Mouse (Mus musculus): ENCODE measurements around the gene Spem1. TPM values are rescaled to one million over a fixed set of nuclear protein-coding genes. Genes with fewer than 3 reads are reported as not detected.

Spem1 gene
- total and polyA plus RNA-seq, 3 experiments, result not detected

DNA sequence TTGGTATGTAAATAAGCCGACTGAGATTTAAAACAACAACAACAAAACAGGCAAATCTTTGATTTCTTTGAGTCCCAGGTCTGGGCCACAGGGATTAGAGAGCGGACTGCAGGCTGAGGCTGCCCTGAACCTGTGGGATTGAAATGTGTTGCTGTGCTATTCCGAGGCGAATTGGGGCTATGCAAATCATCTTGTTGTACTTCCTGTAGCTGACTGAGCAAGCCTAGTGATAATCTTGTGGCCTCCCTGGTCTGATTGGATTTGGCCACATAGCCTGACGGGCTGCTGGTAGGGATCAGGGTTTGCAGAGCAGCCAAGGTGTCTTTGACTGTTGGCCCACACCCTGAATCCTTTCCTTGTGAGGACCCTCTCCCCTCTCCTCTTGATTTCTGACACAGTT lies 47.0 kb downstream of the Spem1 start (continued):
- TF ChIP-seq ELF1 (IDR thresholded peaks at IDR 0.05; ENCODE audit: low read depth, low read length) (peak; percentile 64; the same call in 1 of the 2 replicates), E2F4 (IDR thresholded peaks at IDR 0.05; ENCODE audit: insufficient replicate concordance, low read depth, low read length) (no peak), ZNF384 (IDR thresholded peaks at IDR 0.05; ENCODE audit: low read depth, low read length) (no peak), SIN3A (IDR thresholded peaks at IDR 0.05; ENCODE audit: low read length) (peak; percentile 45; the same call in 1 of the 2 replicates), CTCF (conservative IDR thresholded peaks at IDR 0.05 in 1 of 2, IDR thresholded peaks at IDR 0.05 in 1 of 2; ENCODE audit: low read depth in 2 of 2, low read length in 2 of 2) (no peak), MAFK (IDR thresholded peaks at IDR 0.05; ENCODE audit: insufficient replicate concordance, low read length) (0 out of 2 replicates have a peak, but pooled peaks have one; percentile 18), USF2 (conservative IDR thresholded peaks at IDR 0.05; ENCODE audit: low read depth, low read length) (no peak), ETS1 (conservative IDR thresholded peaks at IDR 0.05; ENCODE audit: low read depth, low read length) (peak; percentile 51; the same call in 1 of the 2 replicates), MYC (IDR thresholded peaks at IDR 0.05; ENCODE audit: low read depth, low read length) (no peak), EP300 (IDR thresholded peaks at IDR 0.05; ENCODE audit: low read length) (0 out of 2 replicates have a peak, but pooled peaks have one; percentile 36), SMC3 (IDR thresholded peaks at IDR 0.05; ENCODE audit: low read depth, low read length) (no peak), TBP (conservative IDR thresholded peaks at IDR 0.05; ENCODE audit: low read depth, low read length) (peak; percentile 86), HCFC1 (IDR thresholded peaks at IDR 0.05; ENCODE audit: low read depth, low read length) (peak; percentile 54), MEF2A (IDR thresholded peaks at IDR 0.05; ENCODE audit: borderline replicate concordance, low read depth, low read length) (peak; percentile 77), ZMIZ1 (IDR thresholded peaks at IDR 0.05; ENCODE audit: low read depth, low read length) (peak; percentile 50; the same call in 1 of the 2 replicates), RAD21 (IDR thresholded peaks at IDR 0.05; ENCODE audit: low read depth, low read length) (no peak), CHD2 (IDR thresholded peaks at IDR 0.05; ENCODE audit: low read length) (no peak), TCF12 (IDR thresholded peaks at IDR 0.05; ENCODE audit: low read depth, low read length) (peak; percentile 73), USF1 (IDR thresholded peaks at IDR 0.05; ENCODE audit: low read depth, low read length) (no peak), IRF4 (IDR thresholded peaks at IDR 0.05; ENCODE audit: low read depth, low read length) (no peak), ZC3H11A (IDR thresholded peaks at IDR 0.05; ENCODE audit: low read depth, low read length) (no peak)

Other genes starting within 250 kb of the Spem1 start
Only the 20 nearest of the 44 such genes appear.
- gene Polr2a, start 63.5 kb downstream of the Spem1 start, total RNA-seq (2012; rRNA removed), result 44.5 and 45.0 TPM in 2 replicates
- gene Polr2a, start 63.5 kb downstream of the Spem1 start, total RNA-seq (2014; rRNA removed), result 10.3 and 14.8 TPM in 2 replicates
- gene Polr2a, start 63.5 kb downstream of the Spem1 start, polyA plus RNA-seq (2012; ENCODE audit: insufficient read length, low read depth), result 137 and 162 TPM in 2 replicates
- not detected in 2 replicates for gene Slc35g3, start 60.2 kb downstream of the Spem1 start, total RNA-seq (2012; rRNA removed)
- not detected in 2 replicates for gene Slc35g3, start 60.2 kb downstream of the Spem1 start, total RNA-seq (2014; rRNA removed)
- gene Slc35g3, start 60.2 kb downstream of the Spem1 start, polyA plus RNA-seq (2012; ENCODE audit: insufficient read length, low read depth), result not detected in 2 replicates
- gene Zbtb4, start 56.3 kb downstream of the Spem1 start, total RNA-seq (2012; rRNA removed), result 3.4 TPM in 2 replicates
- gene Zbtb4, start 56.3 kb downstream of the Spem1 start, total RNA-seq (2014; rRNA removed), result 0.75 and 0.77 TPM in 2 replicates
- 2.3 and 3.0 TPM in 2 replicates for gene Zbtb4, start 56.3 kb downstream of the Spem1 start, polyA plus RNA-seq (2012; ENCODE audit: insufficient read length, low read depth)
- 2.1 and 2.2 TPM in 2 replicates for gene Chrnb1, start 26.2 kb downstream of the Spem1 start, total RNA-seq (2012; rRNA removed)
- 1.9 TPM in 2 replicates for gene Chrnb1, start 26.2 kb downstream of the Spem1 start, total RNA-seq (2014; rRNA removed)
- gene Chrnb1, start 26.2 kb downstream of the Spem1 start, polyA plus RNA-seq (2012; ENCODE audit: insufficient read length, low read depth), result 5.9 and 6.6 TPM in 2 replicates
- 0.92 and 0.93 TPM in 2 replicates for gene Fgf11, start 20.3 kb downstream of the Spem1 start, total RNA-seq (2012; rRNA removed)
- 1.6 and 1.8 TPM in 2 replicates for gene Fgf11, start 20.3 kb downstream of the Spem1 start, total RNA-seq (2014; rRNA removed)
- 3.7 and 3.9 TPM in 2 replicates for gene Fgf11, start 20.3 kb downstream of the Spem1 start, polyA plus RNA-seq (2012; ENCODE audit: insufficient read length, low read depth)
- gene Tmem102, start 16.6 kb downstream of the Spem1 start, total RNA-seq (2012; rRNA removed), result 0.08 TPM in 2 replicates
- gene Tmem102, start 16.6 kb downstream of the Spem1 start, total RNA-seq (2014; rRNA removed), result not detected in 2 replicates
- 0.16 TPM in 1 of 2 replicates, not detected in the other for gene Tmem102, start 16.6 kb downstream of the Spem1 start, polyA plus RNA-seq (2012; ENCODE audit: insufficient read length, low read depth)
- not detected in 2 replicates for gene Gm39566, start 6.9 kb downstream of the Spem1 start, total RNA-seq (2012; rRNA removed)
- not detected in 2 replicates for gene Gm39566, start 6.9 kb downstream of the Spem1 start, total RNA-seq (2014; rRNA removed)
- gene Gm39566, start 6.9 kb downstream of the Spem1 start, polyA plus RNA-seq (2012; ENCODE audit: insufficient read length, low read depth), result not detected in 2 replicates
- not detected in 2 replicates for gene Spem2, start 3.7 kb downstream of the Spem1 start, total RNA-seq (2012; rRNA removed)
- gene Spem2, start 3.7 kb downstream of the Spem1 start, total RNA-seq (2014; rRNA removed), result not detected in 2 replicates
- gene Spem2, start 3.7 kb downstream of the Spem1 start, polyA plus RNA-seq (2012; ENCODE audit: insufficient read length, low read depth), result not detected in 2 replicates
- 0.55 and 1.3 TPM in 2 replicates for gene Nlgn2, start 15.6 kb upstream of the Spem1 start, total RNA-seq (2012; rRNA removed)
- 0.20 and 0.95 TPM in 2 replicates for gene Nlgn2, start 15.6 kb upstream of the Spem1 start, total RNA-seq (2014; rRNA removed)
- gene Nlgn2, start 15.6 kb upstream of the Spem1 start, polyA plus RNA-seq (2012; ENCODE audit: insufficient read length, low read depth), result 1.1 and 1.2 TPM in 2 replicates
- gene Tmem256, start 16.3 kb upstream of the Spem1 start, total RNA-seq (2012; rRNA removed), result 203 and 206 TPM in 2 replicates
- 262 and 327 TPM in 2 replicates for gene Tmem256, start 16.3 kb upstream of the Spem1 start, total RNA-seq (2014; rRNA removed)
- gene Tmem256, start 16.3 kb upstream of the Spem1 start, polyA plus RNA-seq (2012; ENCODE audit: insufficient read length, low read depth), result 185 and 218 TPM in 2 replicates
- 2.4 and 2.9 TPM in 2 replicates for gene Plscr3, start 24.2 kb upstream of the Spem1 start, total RNA-seq (2012; rRNA removed)
- gene Plscr3, start 24.2 kb upstream of the Spem1 start, total RNA-seq (2014; rRNA removed), result 2.0 and 2.5 TPM in 2 replicates
- 12.5 and 15.3 TPM in 2 replicates for gene Plscr3, start 24.2 kb upstream of the Spem1 start, polyA plus RNA-seq (2012; ENCODE audit: insufficient read length, low read depth)
- 0.13 TPM in 1 of 2 replicates, not detected in the other for gene Tnk1, start 36.5 kb upstream of the Spem1 start, total RNA-seq (2012; rRNA removed)
- gene Tnk1, start 36.5 kb upstream of the Spem1 start, total RNA-seq (2014; rRNA removed), result not detected in 2 replicates
- gene Tnk1, start 36.5 kb upstream of the Spem1 start, polyA plus RNA-seq (2012; ENCODE audit: insufficient read length, low read depth), result 0.22 and 0.30 TPM in 2 replicates
- not detected in 2 replicates for gene Tmem95, start 55.8 kb upstream of the Spem1 start, total RNA-seq (2012; rRNA removed)
- gene Tmem95, start 55.8 kb upstream of the Spem1 start, total RNA-seq (2014; rRNA removed), result not detected in 2 replicates
- gene Tmem95, start 55.8 kb upstream of the Spem1 start, polyA plus RNA-seq (2012; ENCODE audit: insufficient read length, low read depth), result not detected in 2 replicates
- gene Kctd11, start 59.2 kb upstream of the Spem1 start, total RNA-seq (2012; rRNA removed), result 3.3 and 3.9 TPM in 2 replicates
- gene Kctd11, start 59.2 kb upstream of the Spem1 start, total RNA-seq (2014; rRNA removed), result 1.3 and 1.8 TPM in 2 replicates
- gene Kctd11, start 59.2 kb upstream of the Spem1 start, polyA plus RNA-seq (2012; ENCODE audit: insufficient read length, low read depth), result 1.5 and 2.1 TPM in 2 replicates
- gene Acap1, start 73.4 kb upstream of the Spem1 start, total RNA-seq (2012; rRNA removed), result 38.9 and 39.6 TPM in 2 replicates
- 58.2 and 66.2 TPM in 2 replicates for gene Acap1, start 73.4 kb upstream of the Spem1 start, total RNA-seq (2014; rRNA removed)
- gene Acap1, start 73.4 kb upstream of the Spem1 start, polyA plus RNA-seq (2012; ENCODE audit: insufficient read length, low read depth), result 66.7 and 70.9 TPM in 2 replicates
- gene 2810408A11Rik, start 78.8 kb upstream of the Spem1 start, total RNA-seq (2012; rRNA removed), result 0.34 and 0.59 TPM in 2 replicates
- gene 2810408A11Rik, start 78.8 kb upstream of the Spem1 start, total RNA-seq (2014; rRNA removed), result 0.35 and 0.86 TPM in 2 replicates
- gene 2810408A11Rik, start 78.8 kb upstream of the Spem1 start, polyA plus RNA-seq (2012; ENCODE audit: insufficient read length, low read depth), result 0.33 and 0.41 TPM in 2 replicates
- gene Neurl4, start 78.9 kb upstream of the Spem1 start, total RNA-seq (2012; rRNA removed), result 51.0 and 56.1 TPM in 2 replicates
- 21.4 and 22.9 TPM in 2 replicates for gene Neurl4, start 78.9 kb upstream of the Spem1 start, total RNA-seq (2014; rRNA removed)
- gene Neurl4, start 78.9 kb upstream of the Spem1 start, polyA plus RNA-seq (2012; ENCODE audit: insufficient read length, low read depth), result 40.1 and 46.2 TPM in 2 replicates
- gene Gps2, start 91.7 kb upstream of the Spem1 start, total RNA-seq (2012; rRNA removed), result 29.4 and 35.9 TPM in 2 replicates
- gene Gps2, start 91.7 kb upstream of the Spem1 start, total RNA-seq (2014; rRNA removed), result 25.0 and 27.4 TPM in 2 replicates
- 69.2 and 73.6 TPM in 2 replicates for gene Gps2, start 91.7 kb upstream of the Spem1 start, polyA plus RNA-seq (2012; ENCODE audit: insufficient read length, low read depth)
- gene Eif5a, start 99.8 kb upstream of the Spem1 start, total RNA-seq (2012; rRNA removed), result 1,419 and 1,651 TPM in 2 replicates
- 2,535 and 2,729 TPM in 2 replicates for gene Eif5a, start 99.8 kb upstream of the Spem1 start, total RNA-seq (2014; rRNA removed)
- 3,314 and 3,421 TPM in 2 replicates for gene Eif5a, start 99.8 kb upstream of the Spem1 start, polyA plus RNA-seq (2012; ENCODE audit: insufficient read length, low read depth)
- gene Ybx2, start 113.6 kb upstream of the Spem1 start, total RNA-seq (2012; rRNA removed), result 0.25 TPM in 1 of 2 replicates, not detected in the other
- gene Ybx2, start 113.6 kb upstream of the Spem1 start, total RNA-seq (2014; rRNA removed), result not detected in 2 replicates
- gene Ybx2, start 113.6 kb upstream of the Spem1 start, polyA plus RNA-seq (2012; ENCODE audit: insufficient read length, low read depth), result 0.39 TPM in 1 of 2 replicates, not detected in the other